Comparison of ENCODE assay signal across 8 mouse cellular contexts in the genomic region with DNA sequence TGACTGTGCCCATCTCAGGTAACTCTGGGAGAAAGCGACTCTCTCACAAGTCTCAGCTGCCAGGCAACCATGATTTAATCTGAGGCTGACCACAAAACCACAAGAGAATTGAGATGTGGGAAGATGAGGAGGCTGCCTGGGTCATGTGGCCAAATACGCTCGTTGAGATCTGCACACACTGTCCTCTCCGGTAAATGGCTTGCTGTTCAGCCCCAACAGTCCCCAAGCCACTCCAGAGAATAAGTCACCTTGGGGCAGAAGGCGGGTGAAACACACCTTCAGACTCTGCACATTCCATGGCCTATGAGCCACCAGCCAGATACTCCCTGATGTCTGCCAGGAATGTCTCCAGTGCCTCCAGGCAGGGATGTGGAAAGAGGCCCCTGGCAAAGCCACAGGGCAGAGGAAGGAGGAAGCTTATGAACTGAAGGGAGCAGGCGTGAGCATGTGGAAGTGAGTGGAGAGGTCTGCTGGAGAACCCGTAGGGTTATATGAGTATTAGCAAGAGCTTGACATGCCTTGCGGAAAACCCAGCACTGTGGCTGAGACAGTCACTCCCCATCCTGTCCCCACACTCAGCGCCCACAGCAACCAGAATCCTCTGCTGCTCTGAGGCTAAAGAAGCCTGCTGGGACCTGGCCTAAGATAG.
DNase-seq lines count a peak whose midpoint lies in the region; ATAC-seq and TF ChIP-seq lines count a peak whose summit lies in the region.

No protein-coding gene starts in this region.

- TF ChIP-seq CTCF in liver, postnatal 0 days (IDR thresholded peaks at IDR 0.05; ENCODE audit: low read depth) = no peak

- WGBS in heart, embryonic 10.5 days = 39% methylated on average over 9 of the region's 9 CpGs
- 66% methylated on average over 9 of the region's 9 CpGs for WGBS in embryonic facial prominence, embryonic 11.5 days
- 24% methylated on average over 9 of the region's 9 CpGs for WGBS in liver, postnatal 0 days (ENCODE audit: insufficient replicate concordance)
- 56% methylated on average over 9 of the region's 9 CpGs for WGBS in neural tube, embryonic 15.5 days

- H3K36me3 ChIP-seq in heart, embryonic 10.5 days = peaks cover 4% of the 10 kb centered on the region; the same call in 1 of the 2 replicates
- H3K36me3 ChIP-seq in embryonic facial prominence, embryonic 11.5 days (replicated peaks; ENCODE audit: control insufficient read depth, insufficient read depth, low read depth, low read length) = no peaks in the 10 kb centered on the region
- H3K36me3 ChIP-seq in liver, postnatal 0 days (replicated peaks; ENCODE audit: insufficient read depth, low read length) = no peaks in the 10 kb centered on the region
- H3K36me3 ChIP-seq in neural tube, embryonic 15.5 days = no peaks in the 10 kb centered on the region

- H3K4me3 ChIP-seq in heart, embryonic 10.5 days = peak overlapping the region; percentile 55
- H3K4me3 ChIP-seq in embryonic facial prominence, embryonic 11.5 days (ENCODE audit: low read depth, low read length) = peak overlapping the region; percentile 2; the same call in 1 of the 2 replicates
- H3K4me3 ChIP-seq in liver, postnatal 0 days (ENCODE audit: low read depth, low read length) = peak overlapping the region; percentile 26; the same call in 1 of the 2 replicates
- peak overlapping the region; percentile 24 for H3K4me3 ChIP-seq in neural tube, embryonic 15.5 days (replicated peaks)

- no peak for DNase-seq in heart, embryonic 10.5 days (ENCODE audit: low spot score)
- DNase-seq in heart, adult 9 months (ENCODE audit: low spot score in 2 of 2) = no peak
- DNase-seq in embryonic facial prominence, embryonic 11.5 days (ENCODE audit: low spot score) = no peak
- DNase-seq in induced T-regulatory cell, adult 2 months (ENCODE audit: low read depth) = peak; percentile 79
- DNase-seq in liver, postnatal 0 days = peak; percentile 25
- no peak for DNase-seq in cerebellum, adult 18-20 months
- no peak for DNase-seq in adrenal gland, postnatal 4 days (ENCODE audit: low spot score in 2 of 2)

- H3K4me2 ChIP-seq in embryonic facial prominence, embryonic 11.5 days (ENCODE audit: low read depth, low read length) = peak overlapping the region; percentile 14; the same call in 1 of the 2 replicates
- H3K4me2 ChIP-seq in liver, postnatal 0 days (ENCODE audit: low read depth, low read length) = peak overlapping the region; percentile 60
- peak overlapping the region; percentile 38 for H3K4me2 ChIP-seq in neural tube, embryonic 15.5 days

- peak overlapping the region; percentile 37; the same call in 1 of the 2 replicates for H3K9ac ChIP-seq in embryonic facial prominence, embryonic 11.5 days (replicated peaks; ENCODE audit: low read length)
- peak overlapping the region; percentile 48; the same call in 1 of the 2 replicates for H3K9ac ChIP-seq in liver, postnatal 0 days (replicated peaks)
- H3K9ac ChIP-seq in neural tube, embryonic 15.5 days (replicated peaks) = peak overlapping the region; percentile 0; the same call in 1 of the 2 replicates

- peaks cover 62% of the 10 kb centered on the region for H3K4me1 ChIP-seq in heart, embryonic 10.5 days
- no peaks in the 10 kb centered on the region for H3K4me1 ChIP-seq in embryonic facial prominence, embryonic 11.5 days (ENCODE audit: control insufficient read depth, insufficient read depth, low read length)
- peaks cover 23% of the 10 kb centered on the region for H3K4me1 ChIP-seq in liver, postnatal 0 days (ENCODE audit: insufficient read depth)
- H3K4me1 ChIP-seq in neural tube, embryonic 15.5 days = peaks cover 10% of the 10 kb centered on the region; the same call in 1 of the 2 replicates

- no peak for TF ChIP-seq EP300 in liver, postnatal 0 days (IDR thresholded peaks at IDR 0.05; ENCODE audit: low read depth)

- peak overlapping the region; percentile 88 for H3K27ac ChIP-seq in heart, embryonic 10.5 days
- H3K27ac ChIP-seq in embryonic facial prominence, embryonic 11.5 days (replicated peaks; ENCODE audit: low read depth, low read length) = peak overlapping the region; percentile 15; the same call in 1 of the 2 replicates
- peak overlapping the region; percentile 83 for H3K27ac ChIP-seq in liver, postnatal 0 days (ENCODE audit: low read depth)
- H3K27ac ChIP-seq in neural tube, embryonic 15.5 days (replicated peaks) = peak overlapping the region; percentile 68

- H3K9me3 ChIP-seq in heart, embryonic 10.5 days = 0 out of 2 replicates have a peak, but pooled peaks cover 3% of the 10 kb centered on the region
- 0 out of 2 replicates have a peak, but pooled peaks cover 2% of the 10 kb centered on the region for H3K9me3 ChIP-seq in embryonic facial prominence, embryonic 11.5 days (replicated peaks; ENCODE audit: control insufficient read depth, low read length)
- no peaks in the 10 kb centered on the region for H3K9me3 ChIP-seq in liver, postnatal 0 days (ENCODE audit: low read length)
- H3K9me3 ChIP-seq in neural tube, embryonic 15.5 days (replicated peaks) = no peaks in the 10 kb centered on the region

- H3K27me3 ChIP-seq in heart, embryonic 10.5 days (ENCODE audit: insufficient read depth, poor library complexity, severe bottlenecking) = no peaks in the 10 kb centered on the region
- no peaks in the 10 kb centered on the region for H3K27me3 ChIP-seq in embryonic facial prominence, embryonic 11.5 days (ENCODE audit: control insufficient read depth, insufficient read depth, low read length)
- H3K27me3 ChIP-seq in liver, postnatal 0 days (ENCODE audit: insufficient read depth, low read length) = no peaks in the 10 kb centered on the region
- H3K27me3 ChIP-seq in neural tube, embryonic 15.5 days (replicated peaks) = no peaks in the 10 kb centered on the region

- ATAC-seq in embryonic facial prominence, embryonic 11.5 days (replicated peaks; ENCODE audit: insufficient number of reproducible peaks, low FRiP score, low TSS enrichment, low read depth) = no peak
- ATAC-seq in liver, postnatal 0 days = peak; percentile 7; the same call in 1 of the 2 replicates
- ATAC-seq in neural tube, embryonic 15.5 days (ENCODE audit: low FRiP score) = no peak

Comparison
In these comparisons a context has a peak if more than half of its experiments do, and no peak if none do; other contexts are left out.
1. DNase-seq: peak in induced T-regulatory cell, adult 2 months (single experiment) and liver, postnatal 0 days (single experiment); none in heart, embryonic 10.5 days (single experiment), heart, adult 9 months (0 of 2), embryonic facial prominence, embryonic 11.5 days (single experiment), cerebellum, adult 18-20 months (0 of 2) and adrenal gland, postnatal 4 days (0 of 2).
2. H3K27ac ChIP-seq: peak in every context shown above with its lines; median percentile 88 in heart, embryonic 10.5 days; 83 in liver, postnatal 0 days; 68 in neural tube, embryonic 15.5 days; 15 in embryonic facial prominence, embryonic 11.5 days.
3. H3K4me3 ChIP-seq: peak in every context shown above with its lines; median percentile 55 in heart, embryonic 10.5 days; 26 in liver, postnatal 0 days; 24 in neural tube, embryonic 15.5 days; 2 in embryonic facial prominence, embryonic 11.5 days.
4. Peak in every context shown above with its lines, with median percentiles within 50 percentile points of each other: H3K4me2 ChIP-seq and H3K9ac ChIP-seq.